Mouse (Mus musculus) MEL (cell line): ENCODE data around the gene Itprip. TPM values are rescaled to one million over a fixed set of nuclear protein-coding genes. Genes with fewer than 3 reads are reported as not detected.

Source experiments
- DNase-seq: peaks from one replicate; pipeline ENCODE4 v3.0.0; 2011; ENCODE audit warnings: low read depth, low spot score
- H3K27ac ChIP-seq: 2 replicates; pipeline ENCODE4 v1.5.1; 2012; ENCODE audit warnings: low read depth, mild to moderate bottlenecking, control low read depth, low read length, moderate library complexity; ENCODE audit not compliant: control insufficient read depth
- H3K27me3 ChIP-seq, 2 experiments: fragments of 150-350 bp in 1 of 2; sonication (generic) in 1 of 2; 2 replicates each; pipeline ENCODE4 v1.6.1; 2012; ENCODE audit warnings: low read length in 2 of 2, mild to moderate bottlenecking in 2 of 2, improper control_type of control experiment in 1 of 2, moderate library complexity in 1 of 2; ENCODE audit not compliant: insufficient read depth in 2 of 2, control insufficient read depth in 1 of 2
- H3K36me3 ChIP-seq, 2 experiments: 2 replicates each; pipeline ENCODE4 v1.6.1; 2012 to 2014; ENCODE audit warnings: low read length in 2 of 2, improper control_type of control experiment in 1 of 2, inconsistent platforms in 1 of 2, mild to moderate bottlenecking in 1 of 2; ENCODE audit not compliant: insufficient read depth in 2 of 2, control insufficient read depth in 1 of 2
- H3K4me1 ChIP-seq, 2 experiments: fragments of 150-350 bp in 1 of 2; sonication (generic) in 1 of 2; 2 replicates each; pipeline ENCODE4 v1.6.1; 2012; ENCODE audit warnings: low read length in 2 of 2, improper control_type of control experiment in 1 of 2, mild to moderate bottlenecking in 1 of 2; ENCODE audit not compliant: insufficient read depth in 2 of 2, control insufficient read depth in 1 of 2
- H3K4me3 ChIP-seq, 2 experiments: fragments of 150-350 bp in 1 of 2; sonication (generic) in 1 of 2; 2 replicates each; pipeline ENCODE4 v1.5.1; 2012; ENCODE audit warnings: low read depth in 2 of 2, low read length in 2 of 2, mild to moderate bottlenecking in 2 of 2, moderate library complexity in 2 of 2, control low read depth in 1 of 2, improper control_type of control experiment in 1 of 2; ENCODE audit not compliant: control insufficient read depth in 1 of 2, insufficient read depth in 1 of 2
- H3K79me2 ChIP-seq: 2 replicates; pipeline ENCODE4 v1.6.1; 2012; ENCODE audit warnings: mild to moderate bottlenecking, low read length, moderate library complexity; ENCODE audit not compliant: control insufficient read depth, poor library complexity, insufficient read depth
- H3K9ac ChIP-seq: 2 replicates; pipeline ENCODE4 v1.6.1; 2012; ENCODE audit warnings: low read depth, mild to moderate bottlenecking, control low read depth, low read length, moderate library complexity; ENCODE audit not compliant: control insufficient read depth, poor library complexity, severe bottlenecking
- H3K9me3 ChIP-seq: fragments of 150-350 bp; sonication (generic); replicated peaks from 2 replicates; pipeline ENCODE4 v1.6.1; 2012; ENCODE audit warnings: mild to moderate bottlenecking, low read length, improper control_type of control experiment, moderate library complexity; ENCODE audit not compliant: insufficient read depth
- BHLHE40 ChIP-seq: IDR thresholded peaks from 2 replicates; pipeline ENCODE4 v1.6.1; 2012; ENCODE audit warnings: low read depth, mild to moderate bottlenecking, inconsistent platforms, low read length, improper control_type of control experiment, borderline replicate concordance
- CHD1 ChIP-seq: IDR thresholded peaks from 2 replicates; pipeline ENCODE4 v1.6.1; 2012; ENCODE audit warnings: low read depth, mild to moderate bottlenecking, inconsistent platforms, low read length, improper control_type of control experiment
- CHD2 ChIP-seq: IDR thresholded peaks from 2 replicates; pipeline ENCODE4 v1.6.1; 2011; ENCODE audit warnings: low read length, improper control_type of control experiment
- CTCF ChIP-seq, 3 experiments: IDR thresholded peaks in 2 of 3; conservative IDR thresholded peaks in 1 of 3; 2 replicates each; pipeline ENCODE4 v1.5.1; 2011 to 2012; ENCODE audit warnings: low read length in 3 of 3, low read depth in 2 of 3, mild to moderate bottlenecking in 2 of 3, improper control_type of control experiment in 1 of 3, inconsistent platforms in 1 of 3, mixed read lengths in 1 of 3, moderate library complexity in 1 of 3; ENCODE audit not compliant: control insufficient read depth in 1 of 3, insufficient read depth in 1 of 3, poor library complexity in 1 of 3, severe bottlenecking in 1 of 3
- ETS1 ChIP-seq: IDR thresholded peaks from 2 replicates; pipeline ENCODE4 v1.6.1; 2012; ENCODE audit warnings: low read depth, mild to moderate bottlenecking, inconsistent platforms, low read length, improper control_type of control experiment, moderate library complexity
- GATA1 ChIP-seq: IDR thresholded peaks from 2 replicates; pipeline ENCODE4 v1.6.1; 2011; ENCODE audit warnings: low read depth, low read length, improper control_type of control experiment
- KAT2A ChIP-seq: conservative IDR thresholded peaks from 2 replicates; pipeline ENCODE4 v1.6.1; 2012; ENCODE audit warnings: low read depth, low read length, improper control_type of control experiment, inconsistent platforms
- MAFK ChIP-seq: IDR thresholded peaks from 2 replicates; pipeline ENCODE4 v1.6.1; 2011; ENCODE audit warnings: low read depth, mild to moderate bottlenecking, low read length, improper control_type of control experiment, borderline replicate concordance
- MAX ChIP-seq: IDR thresholded peaks from 2 replicates; pipeline ENCODE4 v1.6.1; 2011; ENCODE audit warnings: low read length, improper control_type of control experiment
- MEF2A ChIP-seq: IDR thresholded peaks from 2 replicates; pipeline ENCODE4 v1.6.1; 2014; ENCODE audit warnings: low read depth, mild to moderate bottlenecking, inconsistent platforms, low read length, improper control_type of control experiment; ENCODE audit not compliant: poor library complexity, insufficient replicate concordance, severe bottlenecking; ENCODE audit errors: extremely low read depth
- MYC ChIP-seq: IDR thresholded peaks from 2 replicates; pipeline ENCODE4 v1.6.1; 2011; ENCODE audit warnings: low read depth, mild to moderate bottlenecking, low read length, improper control_type of control experiment, moderate library complexity
- POLR2A ChIP-seq, 2 experiments: IDR thresholded peaks; 2 replicates each; pipeline ENCODE4 v1.6.1; 2011 to 2012; ENCODE audit warnings: low read length in 2 of 2, mild to moderate bottlenecking in 2 of 2, control low read depth in 1 of 2, improper control_type of control experiment in 1 of 2, low read depth in 1 of 2, moderate library complexity in 1 of 2; ENCODE audit not compliant: control insufficient read depth in 1 of 2, insufficient read depth in 1 of 2, poor library complexity in 1 of 2
- POLR2AphosphoS2 ChIP-seq: IDR thresholded peaks from 2 replicates; pipeline ENCODE4 v1.6.1; 2011; ENCODE audit warnings: low read length, improper control_type of control experiment
- SIN3A ChIP-seq: IDR thresholded peaks from 2 replicates; pipeline ENCODE4 v1.6.1; 2012; ENCODE audit warnings: low read length, improper control_type of control experiment, inconsistent platforms
- TBP ChIP-seq: IDR thresholded peaks from 2 replicates; pipeline ENCODE4 v1.8.0; 2011; ENCODE audit warnings: low read depth, low read length, improper control_type of control experiment
- USF2 ChIP-seq, 2 experiments: IDR thresholded peaks; 2 replicates each; pipeline ENCODE4 v1.6.1; 2011 to 2012; ENCODE audit warnings: improper control_type of control experiment in 2 of 2, low read length in 2 of 2, borderline replicate concordance in 1 of 2, inconsistent platforms in 1 of 2, low read depth in 1 of 2, mild to moderate bottlenecking in 1 of 2; ENCODE audit not compliant: insufficient read depth in 1 of 2
- ZC3H11A ChIP-seq: IDR thresholded peaks from 2 replicates; pipeline ENCODE4 v1.6.1; 2012; ENCODE audit warnings: low read depth, mild to moderate bottlenecking, inconsistent platforms, low read length, improper control_type of control experiment
- ZMIZ1 ChIP-seq: IDR thresholded peaks from 2 replicates; pipeline ENCODE4 v1.6.1; 2012; ENCODE audit warnings: low read depth, mild to moderate bottlenecking, inconsistent platforms, low read length, improper control_type of control experiment, moderate library complexity
- polyA plus RNA-seq, 2 experiments: library from polyadenylated mRNA; stranded (reverse) in 1 of 2; unstranded in 1 of 2; fragments of >175 nt in 1 of 2; fragments of >200 nt in 1 of 2; gene quantifications; 2 replicates each; pipeline versions ENCODE4 v1.2.1 to v1.2.4; 2012; ENCODE audit warnings: low replicate concordance in 2 of 2, low read depth in 1 of 2; ENCODE audit not compliant: insufficient read length in 2 of 2, insufficient read depth in 1 of 2, missing spikeins in 1 of 2
- total RNA-seq: library from RNA; depleted of rRNA; stranded (reverse); fragments of 300-350 nt; gene quantifications from 2 replicates; pipeline ENCODE4 v1.2.3, GENCODE M21; 2012

The Itprip gene
- total and polyA plus RNA-seq, 3 experiments: 26.3 to 26.9 TPM; not detected in 1

DNA sequence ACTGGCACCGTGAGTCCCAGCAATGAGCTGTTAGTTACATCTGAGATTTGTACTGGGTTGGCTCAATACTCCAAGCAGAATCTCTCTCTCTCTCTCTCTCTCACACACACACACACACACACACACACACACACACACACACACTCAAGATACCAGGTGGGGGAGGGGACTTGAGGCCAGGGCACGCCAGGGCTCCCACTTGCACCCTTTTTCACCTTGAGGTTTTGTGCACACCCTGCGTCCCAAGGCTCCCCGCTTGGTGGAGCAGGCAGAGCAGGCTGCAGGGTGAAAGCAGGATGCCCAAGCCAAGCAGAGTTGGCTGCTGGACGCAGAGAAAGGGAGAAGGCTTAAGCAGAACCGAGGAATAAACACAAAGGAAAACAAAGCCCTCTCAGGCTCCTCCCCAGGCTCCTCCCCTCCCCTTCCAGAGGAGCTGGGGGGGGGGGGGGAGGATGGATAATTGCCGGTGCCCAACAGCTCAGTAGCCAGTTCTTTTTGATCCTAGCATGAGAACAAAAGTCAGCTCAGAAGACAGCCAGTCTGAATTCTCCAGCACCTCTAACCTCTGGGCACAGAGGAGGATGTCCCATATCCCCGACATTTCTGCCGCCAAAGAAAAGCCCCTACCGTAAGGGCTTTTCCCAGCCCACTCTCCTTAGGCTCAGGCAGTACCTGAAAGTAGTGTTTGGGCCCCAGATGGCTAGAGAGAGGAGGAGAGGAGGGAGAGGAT lies 9.5 kb downstream of the Itprip start:
- peaks cover 0 to 38% of the 10 kb centered on the region in 2 experiments; a peak in 3 of 4 replicates for H3K36me3 ChIP-seq
- no peaks in the 10 kb centered on the region for H3K9me3 ChIP-seq
- peak overlapping the region; percentile 67 for H3K27ac ChIP-seq
- TF ChIP-seq TBP (no peak), BHLHE40 (no peak), GATA1 (no peak), MAFK (no peak), ZMIZ1 (no peak), SIN3A (no peak), MAX (no peak), KAT2A (no peak), MEF2A (no peak), USF2 (IDR thresholded peaks at IDR 0.05; ENCODE audit: borderline replicate concordance in 1 of 2, insufficient read depth in 1 of 2, low read depth in 1 of 2, low read length in 2 of 2) (no peak), POLR2A (IDR thresholded peaks at IDR 0.05; ENCODE audit: control insufficient read depth in 1 of 2, insufficient read depth in 1 of 2, low read depth in 1 of 2, low read length in 2 of 2, poor library complexity in 1 of 2) (no peak), ETS1 (no peak), POLR2AphosphoS2 (no peak), CTCF (IDR thresholded peaks at IDR 0.05 in 2 of 3, conservative IDR thresholded peaks at IDR 0.05 in 1 of 3; ENCODE audit: control insufficient read depth in 1 of 3, insufficient read depth in 1 of 3, low read depth in 2 of 3, low read length in 3 of 3, poor library complexity in 1 of 3, severe bottlenecking in 1 of 3) (no peak)
- TF ChIP-seq, all 39 proteins: peak for 0
- Histone ChIP-seq H3K4me1 (peaks cover 21 to 49% of the 10 kb centered on the region in 2 experiments), H3K79me2 (peaks cover 34% of the 10 kb centered on the region), H3K9ac (peak overlapping the region; percentile 39), H3K27me3 (no peaks in the 10 kb centered on the region), H3K4me3 (peak overlapping the region; percentile 3 to 30; a peak in 2 of 4 replicates)
- DNase-seq: peak; percentile 28

DNA sequence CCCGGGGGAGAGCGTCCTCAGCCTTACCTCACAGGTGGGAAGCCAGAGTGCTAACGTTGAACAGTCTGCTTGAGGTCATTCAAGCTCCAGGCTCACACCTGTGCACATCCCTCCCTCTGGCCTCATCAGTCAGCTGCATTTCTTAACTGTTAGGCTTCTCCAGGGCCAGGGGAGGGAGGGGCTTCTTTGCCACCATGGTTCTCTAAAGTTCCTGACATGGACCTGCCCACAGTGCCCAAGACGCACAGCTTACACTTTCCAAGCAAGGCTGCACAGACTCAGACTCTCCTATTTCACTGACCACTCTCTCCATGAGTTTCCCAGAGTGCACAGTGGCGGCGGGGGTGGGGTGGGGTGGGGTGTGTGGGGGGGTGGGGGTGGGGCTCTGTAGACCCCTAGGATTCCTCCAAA lies 10.1 kb downstream of the Itprip start:
- Histone ChIP-seq H3K36me3 (peaks cover 0 to 38% of the 10 kb centered on the region in 2 experiments; a peak in 3 of 4 replicates), H3K27me3 (no peaks in the 10 kb centered on the region), H3K4me1 (peaks cover 21 to 49% of the 10 kb centered on the region in 2 experiments), H3K79me2 (peaks cover 35% of the 10 kb centered on the region), H3K9ac (no peak overlapping the region), H3K27ac (no peak overlapping the region), H3K9me3 (no peaks in the 10 kb centered on the region), H3K4me3 (no peak overlapping the region)
- DNase-seq: no peak
- no peak for TF ChIP-seq CHD2
- TF ChIP-seq MYC: no peak
- no peak for TF ChIP-seq CHD1
- no peak for TF ChIP-seq ZC3H11A
